Mouse (Mus musculus): ENCODE results near the gene Dusp22. TPM values are rescaled to one million over a fixed set of nuclear protein-coding genes. Genes with fewer than 3 reads are reported as not detected.

Dusp22 gene
- total and polyA plus RNA-seq, 2 experiments from 2014 or later = 19.8 to 22.0 TPM

DNA sequence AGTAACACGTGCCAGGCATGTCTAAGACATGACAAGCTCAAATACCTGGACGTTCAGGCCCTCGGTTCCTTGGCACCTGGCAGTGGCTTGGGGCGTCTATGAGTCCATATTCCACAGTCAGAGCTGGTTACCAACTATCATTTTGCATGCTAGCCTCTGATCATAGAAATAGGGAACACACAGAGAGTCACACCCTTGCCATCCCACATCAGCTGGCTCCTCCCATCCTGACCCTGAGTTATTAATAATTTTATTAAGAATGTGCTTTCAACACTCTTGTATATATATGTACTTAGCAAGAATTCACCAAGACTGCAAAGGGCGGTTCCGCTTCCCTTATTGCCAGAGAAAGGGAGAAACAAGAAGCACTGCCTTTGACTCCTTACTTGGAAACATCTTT is 54.8 kb downstream of the Dusp22 start:
- 93% methylated on average over 6 of the region's 6 CpGs for WGBS
- TF ChIP-seq CTCF (IDR thresholded peaks at IDR 0.05; ENCODE audit: low read depth) = no peak

DNA sequence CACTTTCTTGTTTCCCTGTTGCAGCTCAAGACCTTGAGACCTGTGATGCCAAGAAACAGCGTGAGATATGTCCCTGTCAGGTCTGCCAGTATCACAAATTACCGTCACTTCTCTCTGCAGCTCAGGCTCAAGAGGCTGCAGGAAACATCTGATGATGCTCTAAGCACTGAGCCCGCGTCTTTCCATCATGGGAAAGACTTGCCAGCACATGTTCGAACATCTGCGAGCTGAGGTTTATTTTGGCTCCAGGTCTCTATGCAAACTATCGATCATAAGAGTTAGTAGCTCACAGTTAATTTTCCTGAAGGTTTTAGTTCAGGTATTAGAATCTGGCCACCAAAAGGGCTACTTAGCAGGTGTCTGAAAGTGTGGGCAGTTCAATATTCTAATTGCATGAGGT is 55.3 kb downstream of the Dusp22 start:
- Histone ChIP-seq H3K27me3 (ENCODE audit: insufficient read depth, low read length) (no peaks in the 10 kb centered on the region), H3K4me1 (ENCODE audit: insufficient read depth) (no peaks in the 10 kb centered on the region), H3K4me3 (ENCODE audit: low read depth, low read length) (no peak overlapping the region), H3K9ac (no peak overlapping the region), H3K27ac (ENCODE audit: low read depth, low read length) (no peak overlapping the region), H3K4me2 (ENCODE audit: low read depth) (no peak overlapping the region), H3K36me3 (ENCODE audit: insufficient read depth) (no peaks in the 10 kb centered on the region), H3K9me3 (ENCODE audit: low read length) (no peaks in the 10 kb centered on the region)
- no peak for DNase-seq
- no peak for ATAC-seq
- TF ChIP-seq CTCF (IDR thresholded peaks at IDR 0.05; ENCODE audit: low read depth) = no peak
- 92% methylated on average over 7 of the region's 7 CpGs for WGBS

More for the DNA sequence above, 54.8 kb downstream of the Dusp22 start:
- no peaks in the 10 kb centered on the region for H3K4me1 ChIP-seq (ENCODE audit: insufficient read depth)
- no peaks in the 10 kb centered on the region for H3K27me3 ChIP-seq (ENCODE audit: insufficient read depth, low read length)
- no peak overlapping the region for H3K4me3 ChIP-seq (ENCODE audit: low read depth, low read length)
- no peaks in the 10 kb centered on the region for H3K36me3 ChIP-seq (ENCODE audit: insufficient read depth)
- no peak overlapping the region for H3K27ac ChIP-seq (ENCODE audit: low read depth, low read length)
- no peak for ATAC-seq
- no peak overlapping the region for H3K4me2 ChIP-seq (ENCODE audit: low read depth)
- DNase-seq = no peak
- H3K9ac ChIP-seq = no peak overlapping the region
- H3K9me3 ChIP-seq (ENCODE audit: low read length) = no peaks in the 10 kb centered on the region

DNA sequence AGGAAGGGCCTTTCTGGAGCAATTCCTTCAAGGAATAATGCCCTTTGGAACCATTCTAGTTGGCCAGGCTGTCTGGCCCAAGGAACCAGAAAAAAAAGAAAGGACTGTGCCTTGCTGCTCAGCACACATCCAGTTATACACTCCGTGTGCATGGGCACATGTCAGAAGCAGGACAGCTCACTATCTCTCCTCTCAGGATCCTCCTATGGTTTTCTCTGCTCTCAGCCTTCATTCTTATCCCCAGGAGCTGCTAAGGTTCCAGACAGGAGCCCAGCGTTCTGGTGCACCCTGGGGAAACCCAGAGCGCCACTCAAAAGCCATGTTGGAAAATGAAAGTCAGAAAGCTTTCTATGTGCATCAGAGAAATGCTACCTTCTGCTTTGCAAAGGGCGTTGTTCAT is 55.8 kb downstream of the Dusp22 start:
- H3K4me1 ChIP-seq (ENCODE audit: insufficient read depth) = no peaks in the 10 kb centered on the region
- no peak overlapping the region for H3K27ac ChIP-seq (ENCODE audit: low read depth, low read length)
- TF ChIP-seq CTCF (IDR thresholded peaks at IDR 0.05; ENCODE audit: low read depth) = no peak
- no peaks in the 10 kb centered on the region for H3K9me3 ChIP-seq (ENCODE audit: low read length)
- no peaks in the 10 kb centered on the region for H3K27me3 ChIP-seq (ENCODE audit: insufficient read depth, low read length)
- WGBS = 89% methylated on average over 4 of the region's 4 CpGs
- no peak for DNase-seq
- no peak overlapping the region for H3K9ac ChIP-seq
- no peak overlapping the region for H3K4me2 ChIP-seq (ENCODE audit: low read depth)
- no peak overlapping the region for H3K4me3 ChIP-seq (ENCODE audit: low read depth, low read length)
- no peak for ATAC-seq
- H3K36me3 ChIP-seq (ENCODE audit: insufficient read depth) = no peaks in the 10 kb centered on the region

DNA sequence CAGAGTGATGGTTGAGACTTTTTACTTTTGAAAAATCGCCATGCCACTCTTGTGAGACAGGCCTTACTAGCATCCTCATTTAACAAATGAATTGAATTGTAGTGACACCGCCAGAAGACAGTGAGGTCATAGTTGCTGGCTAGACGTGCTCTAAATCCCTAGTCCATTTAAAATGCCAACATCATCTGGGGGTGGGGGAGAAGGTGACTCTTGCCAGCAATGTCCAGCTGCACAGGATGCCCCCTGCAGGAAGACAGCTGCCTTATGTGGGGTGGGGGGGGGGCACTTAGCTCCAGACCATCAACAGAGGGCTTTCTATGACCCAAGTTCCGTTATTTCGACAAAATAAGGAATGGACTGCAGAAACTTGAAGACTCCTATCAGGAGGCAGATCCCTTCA is 56.8 kb downstream of the Dusp22 start:
- Histone ChIP-seq H3K27ac (ENCODE audit: low read depth, low read length) (no peak overlapping the region), H3K9me3 (ENCODE audit: low read length) (no peaks in the 10 kb centered on the region), H3K9ac (no peak overlapping the region), H3K36me3 (ENCODE audit: insufficient read depth) (no peaks in the 10 kb centered on the region), H3K4me3 (ENCODE audit: low read depth, low read length) (no peak overlapping the region), H3K4me2 (ENCODE audit: low read depth) (no peak overlapping the region), H3K27me3 (ENCODE audit: insufficient read depth, low read length) (no peaks in the 10 kb centered on the region), H3K4me1 (ENCODE audit: insufficient read depth) (no peaks in the 10 kb centered on the region)
- WGBS = 74% methylated on average over 5 of the region's 5 CpGs
- DNase-seq = no peak
- TF ChIP-seq CTCF (IDR thresholded peaks at IDR 0.05; ENCODE audit: low read depth) = no peak
- no peak for ATAC-seq

DNA sequence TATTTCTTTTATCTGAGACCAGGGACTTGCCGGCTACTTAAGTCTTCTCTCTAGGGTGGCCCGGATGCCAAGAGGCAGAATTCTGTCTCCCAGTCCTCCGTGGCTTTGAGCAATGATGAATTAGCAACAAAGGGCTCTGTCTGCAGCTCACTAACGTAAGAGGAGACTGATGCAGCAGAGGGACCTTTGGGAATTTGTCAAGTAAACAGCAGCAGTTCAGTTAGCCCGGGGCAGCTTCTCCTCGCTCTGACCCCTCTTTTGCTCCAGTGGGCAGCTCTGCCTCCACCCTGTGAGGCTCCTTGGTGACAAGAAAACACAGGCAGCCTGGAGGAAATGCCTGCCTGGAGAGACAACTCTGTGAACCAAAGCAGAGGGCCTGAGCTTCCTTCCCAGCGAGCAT is 62.8 kb downstream of the Dusp22 start:
- DNase-seq = no peak
- Histone ChIP-seq H3K9me3 (ENCODE audit: low read length) (no peaks in the 10 kb centered on the region), H3K36me3 (ENCODE audit: insufficient read depth) (no peaks in the 10 kb centered on the region), H3K27me3 (ENCODE audit: insufficient read depth, low read length) (no peaks in the 10 kb centered on the region; the same call in 1 of the 2 replicates), H3K4me2 (ENCODE audit: low read depth) (no peak overlapping the region), H3K4me3 (ENCODE audit: low read depth, low read length) (no peak overlapping the region), H3K27ac (ENCODE audit: low read depth, low read length) (no peak overlapping the region), H3K4me1 (ENCODE audit: insufficient read depth) (no peaks in the 10 kb centered on the region), H3K9ac (no peak overlapping the region)
- TF ChIP-seq CTCF (IDR thresholded peaks at IDR 0.05; ENCODE audit: low read depth) = no peak
- ATAC-seq = no peak
- 18% methylated on average over 7 of the region's 7 CpGs for WGBS

DNA sequence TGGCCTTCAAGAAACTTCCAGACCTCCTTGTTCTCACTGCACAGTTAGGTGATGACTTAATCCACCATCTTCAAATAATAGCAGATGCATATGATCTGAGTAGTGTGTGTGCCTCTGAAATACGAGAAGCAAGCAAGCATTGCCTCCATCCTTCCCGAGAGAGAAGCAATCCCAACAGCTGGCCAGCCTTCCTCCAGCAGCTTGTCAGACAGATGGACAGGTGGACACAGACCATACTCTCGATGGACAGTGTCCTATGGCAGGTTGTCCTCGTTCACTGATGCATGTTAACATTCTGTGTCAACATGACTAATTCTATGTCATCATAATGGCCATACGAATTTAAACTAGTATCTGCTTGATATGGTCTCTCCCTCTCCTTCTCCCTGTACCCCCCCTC is 63.5 kb downstream of the Dusp22 start:
- ATAC-seq = no peak
- H3K27ac ChIP-seq (ENCODE audit: low read depth, low read length) = no peak overlapping the region
- H3K9ac ChIP-seq = no peak overlapping the region
- no peaks in the 10 kb centered on the region for H3K36me3 ChIP-seq (ENCODE audit: insufficient read depth)
- H3K4me2 ChIP-seq (ENCODE audit: low read depth) = no peak overlapping the region
- H3K4me1 ChIP-seq (ENCODE audit: insufficient read depth) = no peaks in the 10 kb centered on the region
- 67% methylated on average over 5 of the region's 5 CpGs for WGBS
- H3K9me3 ChIP-seq (ENCODE audit: low read length) = no peaks in the 10 kb centered on the region
- no peaks in the 10 kb centered on the region; the same call in 1 of the 2 replicates for H3K27me3 ChIP-seq (ENCODE audit: insufficient read depth, low read length)
- no peak for TF ChIP-seq CTCF (IDR thresholded peaks at IDR 0.05; ENCODE audit: low read depth)
- no peak overlapping the region for H3K4me3 ChIP-seq (ENCODE audit: low read depth, low read length)
- no peak for DNase-seq

DNA sequence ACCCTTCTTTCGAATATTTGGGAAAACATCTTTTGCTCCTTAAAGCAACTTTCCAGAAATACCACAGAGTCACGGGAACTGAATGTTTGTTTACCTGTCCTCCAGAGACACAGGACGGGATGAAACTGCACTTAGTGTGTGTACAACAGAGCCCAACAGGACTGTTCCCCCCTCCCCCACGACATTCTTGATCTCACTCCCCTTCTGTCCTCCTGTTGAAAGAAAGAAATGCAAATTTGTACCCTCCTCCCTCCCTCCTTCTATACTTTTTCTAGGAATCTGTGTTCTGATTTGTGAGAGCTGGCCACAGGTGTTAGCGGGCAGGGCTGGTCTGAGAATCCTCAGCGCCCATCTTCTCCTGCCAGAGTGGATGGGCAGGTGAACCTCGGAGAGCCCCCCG is 64.1 kb downstream of the Dusp22 start:
- H3K27ac ChIP-seq (ENCODE audit: low read depth, low read length) = no peak overlapping the region
- no peak overlapping the region for H3K4me2 ChIP-seq (ENCODE audit: low read depth)
- TF ChIP-seq CTCF (IDR thresholded peaks at IDR 0.05; ENCODE audit: low read depth) = no peak
- H3K9ac ChIP-seq = no peak overlapping the region
- H3K4me1 ChIP-seq (ENCODE audit: insufficient read depth) = no peaks in the 10 kb centered on the region
- no peaks in the 10 kb centered on the region for H3K36me3 ChIP-seq (ENCODE audit: insufficient read depth)
- WGBS = 59% methylated on average over 8 of the region's 8 CpGs
- ATAC-seq (no peak), DNase-seq (no peak)
- no peaks in the 10 kb centered on the region; the same call in 1 of the 2 replicates for H3K27me3 ChIP-seq (ENCODE audit: insufficient read depth, low read length)
- H3K4me3 ChIP-seq (ENCODE audit: low read depth, low read length) = no peak overlapping the region
- no peaks in the 10 kb centered on the region for H3K9me3 ChIP-seq (ENCODE audit: low read length)
